Mouse (Mus musculus) liver, postnatal 0 days (tissue): ENCODE results near the gene Naa15.

ENCODE experiments used
- CTCF ChIP-seq: sonication (generic); IDR thresholded peaks from 2 replicates; pipeline ENCODE4 v1.5.1; 2016; ENCODE audit warnings: antibody characterized with exemption, low read depth
- EP300 ChIP-seq: IDR thresholded peaks from 2 replicates; pipeline ENCODE4 v1.6.1; 2016; ENCODE audit warnings: antibody characterized with exemption, low read depth, mild to moderate bottlenecking

GRCm38 (mm10) chr3:51380660-51381014 is 34.3 kb upstream of the Naa15 start:
- no peak for TF ChIP-seq CTCF
- no peak for TF ChIP-seq EP300
